In genomic region chr9:22307156-22307919, GRCm38 (mm10) we compare ENCODE assay signal across 8 mouse cellular contexts. TPM values are rescaled to one million over a fixed set of nuclear protein-coding genes. Genes with fewer than 3 reads are reported as not detected.
DNase-seq lines count a peak whose midpoint lies in the region; ATAC-seq lines count a peak whose summit lies in the region.

Gene Zfp810 (minus strand): TSS chr9:22307648.

- H3K9ac ChIP-seq in heart, embryonic 12.5 days = peak within 1 kb of the TSS; percentile 98
- peak within 1 kb of the TSS; percentile 96 for H3K9ac ChIP-seq in kidney, embryonic 16.5 days (replicated peaks; ENCODE audit: low read length)

- under 1% methylated on average over 56 of the region's 56 CpGs for WGBS in heart, embryonic 12.5 days
- under 1% methylated on average over 56 of the region's 56 CpGs for WGBS in kidney, embryonic 16.5 days

- peak within 1 kb of the TSS; percentile 95 for H3K4me2 ChIP-seq in heart, embryonic 12.5 days
- H3K4me2 ChIP-seq in kidney, embryonic 16.5 days (replicated peaks; ENCODE audit: low read depth, low read length) = peak within 1 kb of the TSS; percentile 87

- H3K27ac ChIP-seq in brown adipose tissue, adult 24 weeks (replicated peaks; ENCODE audit: low read depth, low read length) = peak within 1 kb of the TSS; percentile 29; the same call in 1 of the 2 replicates
- H3K27ac ChIP-seq in heart, embryonic 12.5 days (ENCODE audit: poor library complexity, severe bottlenecking) = peak within 1 kb of the TSS; percentile 68
- peak within 1 kb of the TSS; percentile 74 for H3K27ac ChIP-seq in kidney, embryonic 16.5 days (ENCODE audit: low read length)

- no peaks in the 10 kb centered on the region for H3K27me3 ChIP-seq in heart, embryonic 12.5 days (replicated peaks)
- H3K27me3 ChIP-seq in kidney, embryonic 16.5 days (ENCODE audit: insufficient read depth, low read length) = no peaks in the 10 kb centered on the region

- peak; percentile 98 for DNase-seq in CD4-positive helper T cell, adult 2 months (ENCODE audit: low read depth, low spot score)
- peak; percentile 47 for DNase-seq in fat pad, adult 2 months (ENCODE audit: extremely low read depth, low read depth, low spot score)
- DNase-seq in liver = peak; percentile 90
- DNase-seq in monocyte, adult 2 months (ENCODE audit: low read depth in 1 of 2, low spot score in 2 of 2) = peak; percentile 73 to 88
- DNase-seq in spleen, postnatal 14 days (ENCODE audit: low spot score in 2 of 2) = peak; percentile 71 to 81

- peaks cover 18% of the 10 kb centered on the region for H3K9me3 ChIP-seq in heart, embryonic 12.5 days (replicated peaks)
- peaks cover 34% of the 10 kb centered on the region for H3K9me3 ChIP-seq in kidney, embryonic 16.5 days (ENCODE audit: low read length)

- ATAC-seq in heart, embryonic 12.5 days (ENCODE audit: insufficient number of reproducible peaks, low FRiP score) = peak; percentile 99
- ATAC-seq in kidney, embryonic 16.5 days (ENCODE audit: low FRiP score, low TSS enrichment) = peak; percentile 99

- H3K4me3 ChIP-seq in brown adipose tissue, adult 24 weeks (ENCODE audit: insufficient read depth, low read depth, low read length) = peak within 1 kb of the TSS; percentile 90
- peak within 1 kb of the TSS; percentile 99 for H3K4me3 ChIP-seq in heart, embryonic 12.5 days
- peak within 1 kb of the TSS; percentile 83 for H3K4me3 ChIP-seq in kidney, embryonic 16.5 days (ENCODE audit: low read length)

- peaks cover 3% of the 10 kb centered on the region; the same call in 1 of the 2 replicates for H3K4me1 ChIP-seq in brown adipose tissue, adult 24 weeks (ENCODE audit: control insufficient read depth, insufficient read depth, insufficient read length, low read length)
- peaks cover 9% of the 10 kb centered on the region for H3K4me1 ChIP-seq in heart, embryonic 12.5 days (replicated peaks)
- peaks cover 7% of the 10 kb centered on the region; the same call in 1 of the 2 replicates for H3K4me1 ChIP-seq in kidney, embryonic 16.5 days (ENCODE audit: insufficient read depth, low read length)

- H3K36me3 ChIP-seq in heart, embryonic 12.5 days = peaks cover 31% of the 10 kb centered on the region
- peaks cover 29% of the 10 kb centered on the region for H3K36me3 ChIP-seq in kidney, embryonic 16.5 days (ENCODE audit: insufficient read depth, low read length)

RNA-seq across cellular contexts. Expression of gene Zfp810, which starts in this region (rescaled TPM):
- 2.5 and 6.3 TPM in 2 replicates for polyA plus RNA-seq in brown adipose tissue, adult 24 weeks (2012; ENCODE audit: insufficient read depth, insufficient read length, missing spikeins)
- polyA plus RNA-seq in heart, embryonic 12.5 days (2016; fragmentation: Nextera tagmentation; extraction: Ambion mirVana) = 14.4 and 15.9 TPM in 2 replicates
- polyA plus RNA-seq in kidney, embryonic 16.5 days (2015; fragmentation: Nextera tagmentation; extraction: Ambion mirVana) = 20.7 and 23.0 TPM in 2 replicates

Comparison
In these comparisons a context has a peak if more than half of its experiments do, and no peak if none do; other contexts are left out.
1. Peak in every context shown above with its lines: DNase-seq, ATAC-seq, H3K4me3 ChIP-seq and H3K27ac ChIP-seq.
2. DNase-seq: peak in every context shown above with its lines; median percentile 98 in CD4-positive helper T cell, adult 2 months; 90 in liver; 80 in monocyte, adult 2 months; 76 in spleen, postnatal 14 days; 47 in fat pad, adult 2 months.